Mouse (Mus musculus) neutrophil, adult 5-6 weeks (primary cell): ENCODE data around the gene Phf14. TPM values are rescaled to one million over a fixed set of nuclear protein-coding genes. Genes with fewer than 3 reads are reported as not detected.
"Not testable (repeated sequence)": the region's sequence is repeated elsewhere in the genome, so short reads cannot be mapped to it uniquely, and the experiment has no call there.

Source experiments
- ATAC-seq: fragments of 151-379, 151-347 bp; 2 replicates; pipeline ENCODE4 v1.8.0; 2017; ENCODE audit warnings: mild to moderate bottlenecking, moderate TSS enrichment; ENCODE audit not compliant: insufficient number of reproducible peaks, poor library complexity, low FRiP score, severe bottlenecking; ENCODE audit errors: extremely low read depth
- total RNA-seq: library from RNA; stranded (forward); fragments of 200-1000 nt; gene quantifications from 2 replicates; pipeline ENCODE4 v1.2.3, GENCODE M21; 2017

Phf14 gene
- total RNA-seq = 105 and 128 TPM in 2 replicates

GRCm38 (mm10) chr6:11907269-11908032 lies at the start of gene Phf14, which contains the start of gene Ndufa4:
Gene Phf14 (plus strand): TSS chr6:11907809.
Gene Ndufa4 (minus strand): TSS chr6:11907497.
- peak; percentile 97 for ATAC-seq

GRCm38 (mm10) chr6:11875364-11875763 lies 32.2 kb upstream of the Phf14 start:
- ATAC-seq = not testable (repeated sequence)

GRCm38 (mm10) chr6:11900809-11901310 lies 6.7 kb upstream of the Phf14 start:
- no peak for ATAC-seq

GRCm38 (mm10) chr6:11906890-11907268 lies 730 bp upstream of the Phf14 start:
- ATAC-seq = no peak; the same call in 1 of the 2 replicates

DNA sequence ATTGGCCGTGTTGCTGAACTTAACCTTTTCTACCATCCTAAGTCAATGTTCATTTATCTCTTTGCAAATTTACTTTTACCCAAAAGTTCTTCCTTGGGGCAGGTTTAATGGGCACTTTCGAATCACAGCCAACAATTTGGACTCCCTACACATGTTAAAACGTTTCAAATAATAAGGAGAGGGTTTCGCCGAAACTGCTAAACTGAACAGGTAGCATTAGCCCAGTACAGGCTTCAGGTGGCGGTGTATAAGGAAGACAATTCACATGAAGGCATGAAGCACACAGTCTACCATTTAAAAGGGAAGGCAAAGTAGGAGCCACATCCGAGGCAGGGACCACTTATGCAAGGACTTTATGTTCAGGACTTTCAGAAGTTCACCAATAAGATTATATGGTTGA lies 561 bp downstream of the Phf14 start:
- ATAC-seq = no peak

- ATAC-seq = peak; percentile 95
Measured at GRCm38 (mm10) chr6:11925496-11926041, 18.0 kb downstream of the Phf14 start.

GRCm38 (mm10) chr6:11926082-11926595 lies 18.5 kb downstream of the Phf14 start:
- ATAC-seq = peak; percentile 42

DNA sequence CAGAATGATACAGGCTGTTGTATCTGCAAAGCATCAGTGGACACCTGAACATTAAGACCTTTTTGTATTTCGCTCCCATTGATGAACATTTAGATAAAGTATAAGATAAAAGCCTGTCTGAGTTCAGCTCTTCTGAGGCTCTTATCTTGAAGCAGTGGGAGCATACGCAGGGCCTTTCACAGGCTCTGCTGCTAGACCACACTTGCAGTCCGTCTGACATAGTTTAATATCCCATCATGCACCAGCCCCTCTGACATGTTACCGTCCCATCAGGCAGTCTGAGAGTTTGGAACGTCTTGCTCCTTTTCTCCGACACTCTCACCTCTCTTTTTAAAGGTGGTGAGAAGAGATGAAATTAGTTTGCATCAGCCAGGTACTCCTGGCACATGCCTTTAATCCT lies 19.9 kb downstream of the Phf14 start:
- no peak for ATAC-seq

- no peak for ATAC-seq
Measured at GRCm38 (mm10) chr6:11933403-11933802, 25.8 kb downstream of the Phf14 start.

DNA sequence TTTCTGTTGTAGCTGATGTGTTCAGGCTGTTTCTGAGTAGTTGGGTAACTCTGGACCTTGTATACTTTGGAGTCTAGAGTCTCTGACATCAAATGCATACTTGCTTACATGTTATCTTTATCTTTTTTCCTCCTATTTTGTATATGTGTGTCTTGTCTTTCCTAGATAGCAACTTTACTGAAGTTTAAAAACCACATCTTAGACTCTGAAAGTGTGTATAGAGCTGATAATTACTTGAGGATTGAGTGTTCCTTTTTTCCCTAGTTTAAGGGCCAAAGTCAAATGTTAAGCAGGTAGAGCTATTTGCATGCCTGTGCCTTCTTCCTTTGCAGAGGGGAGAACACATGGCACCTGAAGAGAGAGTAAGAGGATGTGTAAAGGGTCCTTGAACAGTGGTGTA lies 33.3 kb downstream of the Phf14 start:
- ATAC-seq = no peak

GRCm38 (mm10) chr6:11942089-11942488 lies 34.5 kb downstream of the Phf14 start:
- ATAC-seq = no peak

DNA sequence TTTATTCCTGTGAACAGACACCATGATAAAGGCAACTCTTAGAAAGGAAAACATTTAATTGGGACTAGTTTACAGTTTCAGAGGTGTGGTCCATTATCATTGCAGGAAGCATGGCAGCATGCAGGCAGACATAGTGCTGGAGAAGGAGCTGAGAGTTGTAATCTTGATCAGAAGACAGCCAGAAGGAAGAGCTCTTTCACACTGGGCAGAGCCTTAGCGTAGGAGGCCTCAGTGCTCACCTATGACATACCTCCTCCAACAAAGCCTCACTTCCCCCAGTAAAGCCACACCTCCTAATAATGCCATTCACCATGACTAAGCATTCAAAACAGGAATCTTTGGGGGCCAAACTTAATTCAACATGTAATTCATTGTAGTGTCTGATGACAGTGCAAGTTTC lies 40.5 kb downstream of the Phf14 start:
- ATAC-seq = no peak

- no peak for ATAC-seq
Measured at GRCm38 (mm10) chr6:11960172-11960571, 52.6 kb downstream of the Phf14 start.

GRCm38 (mm10) chr6:11993782-11994181 lies 86.2 kb downstream of the Phf14 start:
- no peak for ATAC-seq

DNA sequence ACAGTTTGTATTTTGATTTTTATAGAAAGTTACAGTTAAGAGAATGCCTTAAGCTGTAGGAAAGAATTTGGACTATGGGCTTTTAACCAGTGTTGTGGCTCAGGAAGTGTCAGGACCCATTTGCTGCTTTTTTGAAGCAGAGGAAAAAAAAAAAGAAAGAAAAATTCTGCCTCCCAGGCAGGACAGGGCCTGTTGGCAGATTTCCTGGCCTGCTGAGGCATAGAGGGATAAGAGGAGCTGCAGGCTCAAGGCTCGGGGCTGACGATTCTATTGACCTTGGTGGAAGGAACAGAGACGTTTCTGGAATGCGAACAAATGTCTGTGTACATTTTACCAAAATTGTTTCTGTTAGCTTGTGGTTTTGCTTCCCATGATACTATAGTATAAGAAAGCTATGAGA lies 91.0 kb downstream of the Phf14 start:
- no peak for ATAC-seq

DNA sequence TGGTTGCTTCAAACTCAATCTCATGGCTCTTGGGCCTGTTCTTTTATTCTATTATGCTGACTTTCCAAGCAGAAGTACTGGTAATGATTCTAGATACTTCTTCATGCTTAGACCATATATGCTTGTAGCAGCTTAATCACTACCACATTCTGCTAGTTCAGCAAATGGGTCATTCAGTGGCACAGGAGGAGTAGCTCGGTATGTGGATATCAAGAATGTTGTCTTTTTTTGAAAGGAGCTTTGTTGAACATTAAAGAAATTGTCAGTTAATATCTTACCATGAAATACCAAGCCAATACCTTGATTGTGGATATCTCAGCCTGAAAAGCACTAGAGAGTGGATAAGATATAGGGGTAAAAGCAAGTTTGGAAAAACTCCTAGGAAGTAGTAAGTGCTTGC lies 91.9 kb downstream of the Phf14 start:
- no peak for ATAC-seq

DNA sequence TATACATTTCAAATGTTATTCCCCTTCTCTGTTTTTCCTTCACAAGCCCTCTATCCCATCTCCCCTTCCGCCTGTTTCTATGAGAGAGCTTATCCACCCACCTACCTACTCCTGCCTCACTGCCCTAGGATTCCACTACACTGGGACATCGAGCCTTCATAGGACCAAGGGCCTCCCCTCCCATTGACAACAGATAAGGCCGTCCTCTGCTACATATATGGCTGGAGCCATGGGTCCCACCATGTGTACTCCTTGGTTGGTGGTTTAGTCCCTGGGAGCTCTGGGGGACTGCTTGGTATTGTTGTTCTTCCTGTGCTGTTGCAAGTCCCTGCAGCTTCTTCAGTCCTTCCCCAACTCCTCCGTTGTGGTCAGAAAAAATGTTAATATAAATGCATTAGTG lies 97.8 kb downstream of the Phf14 start:
- ATAC-seq = no peak

DNA sequence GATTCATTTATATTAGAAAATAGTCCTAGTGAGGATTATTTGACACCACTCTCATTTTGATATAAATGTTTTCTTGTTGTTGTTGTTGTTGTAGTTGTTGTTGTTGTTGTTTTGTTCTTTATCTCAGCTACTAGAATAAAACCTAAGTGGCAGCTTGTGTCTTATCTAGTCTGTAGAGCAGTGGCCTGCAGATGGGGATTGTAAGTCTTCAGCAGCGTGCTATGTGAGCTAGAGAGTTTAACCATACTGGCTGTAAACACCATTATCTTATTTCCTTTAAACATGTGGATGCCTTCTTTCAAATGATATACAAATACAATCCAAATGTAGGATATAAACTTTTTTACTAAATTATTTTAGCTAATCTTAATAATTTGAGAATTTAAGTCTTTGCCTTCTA lies 98.4 kb downstream of the Phf14 start:
- ATAC-seq = no peak

DNA sequence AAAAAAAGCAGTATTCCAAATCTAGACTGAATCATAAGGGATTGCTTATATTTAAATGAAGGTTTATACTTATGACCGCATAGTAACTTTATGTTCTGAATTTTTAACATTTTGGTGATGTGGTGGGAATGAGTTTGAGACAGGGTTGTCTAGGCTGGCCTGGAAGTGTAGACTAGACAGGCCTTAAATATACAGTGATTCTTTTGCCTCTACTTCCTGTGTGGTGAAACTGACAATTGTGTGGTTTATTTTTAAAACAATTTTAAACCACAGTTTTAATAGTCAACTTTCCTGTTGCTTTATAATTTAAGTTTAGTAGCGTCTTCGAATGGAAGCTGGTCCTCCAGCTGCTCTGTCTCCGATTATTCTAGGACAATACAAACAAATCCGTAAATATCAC lies 104.5 kb downstream of the Phf14 start:
- no peak for ATAC-seq

- no peak for ATAC-seq
Measured at GRCm38 (mm10) chr6:12014035-12014434, 106.4 kb downstream of the Phf14 start.
